Mouse (Mus musculus): ENCODE data around the gene Ttll2.
"Not testable (repeated sequence)": the region's sequence is repeated elsewhere in the genome, so short reads cannot be mapped to it uniquely, and the experiment has no call there.

Ttll2 gene

GRCm38 (mm10) chr17:7352596-7352995, at the start of gene Ttll2:
Gene Ttll2, minus strand, starts transcription at chr17:7352696.
- DNase-seq = not testable (repeated sequence)

- not testable (repeated sequence) for DNase-seq
Observed at GRCm38 (mm10) chr17:7399770-7400169, 47.3 kb upstream of the Ttll2 start.

GRCm38 (mm10) chr17:7398198-7398847, 45.8 kb upstream of the Ttll2 start:
- not testable (repeated sequence) for DNase-seq

GRCm38 (mm10) chr17:7397079-7397478, 44.6 kb upstream of the Ttll2 start:
- DNase-seq = not testable (repeated sequence)

- not testable (repeated sequence) for DNase-seq
Observed at GRCm38 (mm10) chr17:7396288-7396687, 43.8 kb upstream of the Ttll2 start.

- not testable (repeated sequence) for DNase-seq
Observed at GRCm38 (mm10) chr17:7395671-7396070, 43.2 kb upstream of the Ttll2 start.

- DNase-seq = not testable (repeated sequence)
Observed at GRCm38 (mm10) chr17:7395116-7395515, 42.6 kb upstream of the Ttll2 start.

GRCm38 (mm10) chr17:7389898-7390297, 37.4 kb upstream of the Ttll2 start:
- DNase-seq = peak; percentile 34

- not testable (repeated sequence) for DNase-seq
Observed at GRCm38 (mm10) chr17:7388958-7389356, 36.5 kb upstream of the Ttll2 start.

GRCm38 (mm10) chr17:7388341-7388957, 36.0 kb upstream of the Ttll2 start:
- DNase-seq = not testable (repeated sequence)

GRCm38 (mm10) chr17:7386016-7386415, 33.5 kb upstream of the Ttll2 start:
- DNase-seq = not testable (repeated sequence)

GRCm38 (mm10) chr17:7385364-7385763, 32.9 kb upstream of the Ttll2 start, which contains the start of gene Unc93a2:
Gene Unc93a2, minus strand, starts transcription at chr17:7385464.
- not testable (repeated sequence) for DNase-seq

GRCm38 (mm10) chr17:7383167-7384143, 31.0 kb upstream of the Ttll2 start:
- not testable (repeated sequence) for DNase-seq

- DNase-seq = not testable (repeated sequence)
Observed at GRCm38 (mm10) chr17:7382711-7383110, 30.2 kb upstream of the Ttll2 start.

GRCm38 (mm10) chr17:7377907-7378306, 25.4 kb upstream of the Ttll2 start:
- DNase-seq = not testable (repeated sequence)

- not testable (repeated sequence) for DNase-seq
Observed at GRCm38 (mm10) chr17:7376951-7377700, 24.6 kb upstream of the Ttll2 start.

GRCm38 (mm10) chr17:7371879-7372278, 19.4 kb upstream of the Ttll2 start, which contains the start of gene Gm49630:
Gene Gm49630, minus strand, starts transcription at chr17:7371979.
- DNase-seq = not testable (repeated sequence)

GRCm38 (mm10) chr17:7369401-7369800, 16.9 kb upstream of the Ttll2 start:
- DNase-seq = not testable (repeated sequence)

- peak; percentile 16 for DNase-seq
Observed at GRCm38 (mm10) chr17:7366676-7367374, 14.3 kb upstream of the Ttll2 start.

- DNase-seq = not testable (repeated sequence)
Observed at GRCm38 (mm10) chr17:7366265-7366664, 13.8 kb upstream of the Ttll2 start.

- DNase-seq = not testable (repeated sequence)
Observed at GRCm38 (mm10) chr17:7365615-7366014, 13.1 kb upstream of the Ttll2 start.

Measured in layer of hippocampus, adult 9-11 months (tissue).